Mouse (Mus musculus) inflammation-experienced regulatory T-cells (primary cell): ENCODE results near the gene Olfr1105. TPM values are rescaled to one million over a fixed set of nuclear protein-coding genes. Genes with fewer than 3 reads are reported as not detected.

Source experiments
- polyA plus RNA-seq, 2 experiments: library from polyadenylated mRNA; unstranded; fragments of 100-300 nt; shearing (Covaris generic); gene quantifications; one replicate each; pipeline ENCODE4 v1.2.1; 2017

Olfr1105 gene
- under 1 TPM; 0.07 to 0.67 TPM for polyA plus RNA-seq

DNA sequence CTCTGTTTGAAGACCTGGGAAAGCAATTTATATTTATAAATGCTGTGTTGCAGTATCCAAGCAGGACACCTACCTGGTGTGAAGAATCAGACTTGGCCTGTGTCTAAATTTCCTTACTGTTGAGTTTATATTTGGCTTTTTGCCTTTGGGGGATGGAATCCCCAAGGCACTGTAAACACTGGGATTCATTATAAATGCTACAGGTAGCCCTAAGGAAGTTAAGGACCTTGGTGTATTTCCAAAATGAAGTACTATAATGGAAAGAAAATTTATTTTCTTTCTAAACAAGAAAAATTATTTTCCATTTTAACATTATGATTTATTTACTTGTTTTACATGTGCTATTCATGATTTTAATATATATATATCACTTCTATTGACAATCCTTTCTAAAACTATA, at the start of gene Olfr1105:
TSS of gene Olfr1105 (minus strand) at position 101 of the 400 bp plus-strand sequence.

DNA sequence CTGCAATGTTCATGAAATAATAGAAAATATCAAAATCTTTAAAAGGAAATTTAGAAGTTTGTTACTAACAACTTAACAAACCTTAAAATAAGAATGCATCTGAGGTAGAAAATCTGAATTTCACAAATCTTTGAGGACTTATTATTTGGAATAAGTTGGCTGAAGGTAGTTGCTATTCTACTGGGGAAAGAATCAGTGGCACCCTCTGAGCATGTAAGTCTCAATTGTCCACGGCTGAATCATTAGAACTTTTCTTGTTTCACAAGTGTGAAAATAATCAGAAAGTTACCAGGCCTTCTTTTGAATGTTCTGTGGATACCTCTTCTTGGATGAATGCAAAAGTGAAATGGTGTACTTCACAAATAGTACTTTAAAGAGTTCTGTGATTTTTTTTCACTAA, 39.4 kb upstream of the Olfr1105 start, which contains the start of gene Olfr1107:
TSS of gene Olfr1107 (minus strand) at position 101 of the 400 bp plus-strand sequence.

DNA sequence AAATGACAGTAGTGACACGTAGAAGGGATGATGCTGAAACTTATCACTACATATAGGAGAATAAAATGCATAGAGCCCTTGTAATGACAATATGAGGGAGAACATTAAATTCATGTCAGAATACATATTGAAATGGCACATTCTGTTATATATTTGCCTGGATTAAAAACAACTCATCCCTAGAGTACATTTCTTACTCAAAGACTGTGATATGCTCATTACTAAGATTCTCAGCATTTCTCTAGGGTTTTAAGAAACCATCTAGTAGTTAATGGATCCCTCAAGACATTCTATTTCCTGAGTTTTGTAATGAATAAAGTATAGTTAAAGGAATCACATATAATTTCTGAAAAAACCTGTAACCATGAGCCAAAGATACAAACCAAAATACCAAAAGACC, 15.8 kb upstream of the Olfr1105 start, which contains the start of gene Olfr1106:
TSS of gene Olfr1106 (minus strand) at position 101 of the 400 bp plus-strand sequence.

DNA sequence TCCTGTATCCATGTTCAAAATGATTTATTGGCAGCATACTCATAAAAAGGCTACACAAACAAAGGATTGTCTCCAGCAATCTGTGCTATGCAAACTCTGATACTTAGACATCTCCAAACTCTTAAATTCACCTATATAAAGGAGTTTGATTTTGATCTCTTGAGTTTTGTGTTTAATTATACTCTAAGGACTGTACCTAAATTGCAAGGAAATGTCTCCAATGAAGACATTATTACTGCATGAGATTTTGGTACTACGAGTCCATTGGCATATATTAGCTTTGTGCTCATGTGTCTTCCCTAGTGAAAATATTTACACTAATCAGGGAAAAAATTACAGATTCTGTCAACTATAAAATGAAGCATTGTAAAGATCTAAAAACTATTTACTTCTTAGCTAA, 9.4 kb downstream of the Olfr1105 start, which contains the start of gene Olfr1104:
TSS of gene Olfr1104 (minus strand) at position 101 of the 400 bp plus-strand sequence.

DNA sequence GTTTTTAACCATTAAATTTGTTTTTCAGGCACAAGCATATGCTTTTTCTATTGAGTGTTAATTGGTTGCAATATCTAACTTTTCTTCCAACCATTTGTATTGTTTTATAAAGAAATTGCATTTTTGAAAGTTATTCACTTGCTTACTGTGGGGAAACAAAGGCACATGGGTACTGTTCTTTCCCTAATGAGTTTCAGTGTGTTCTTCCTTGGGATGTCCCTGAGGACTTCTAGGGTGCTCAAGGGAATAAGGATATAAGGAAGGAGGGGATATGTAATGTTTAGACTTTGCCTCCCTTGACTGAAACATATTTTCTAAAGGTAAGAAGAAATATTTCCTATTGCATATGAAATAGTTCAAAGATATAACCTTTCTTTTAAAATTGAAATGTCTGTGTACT, 38.2 kb downstream of the Olfr1105 start, which contains the start of gene Olfr1102:
TSS of gene Olfr1102 (plus strand) at position 301 of the 400 bp plus-strand sequence.

DNA sequence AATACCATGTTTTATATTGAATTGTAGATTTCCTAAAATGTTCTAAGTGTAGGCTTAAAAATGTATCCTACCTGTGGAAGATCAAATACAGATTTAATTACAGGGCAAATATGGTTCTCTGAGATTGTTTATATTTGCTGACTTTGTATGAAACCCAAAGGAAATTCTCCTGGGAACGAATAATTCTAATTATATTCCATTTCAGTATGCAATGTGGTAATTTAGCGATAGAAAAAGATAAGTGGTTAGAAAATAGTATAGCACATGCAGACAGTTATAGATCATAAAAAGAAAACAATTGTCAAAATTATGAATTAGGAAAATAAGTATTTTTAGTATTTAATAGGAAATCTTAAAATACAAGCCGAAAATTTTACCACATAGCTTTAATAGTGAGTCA, 45.2 kb downstream of the Olfr1105 start, which contains the start of gene Olfr1101:
TSS of gene Olfr1101 (minus strand) at position 101 of the 400 bp plus-strand sequence.

Other genes starting within 250 kb of the Olfr1105 start
- not detected for gene Olfr141, start 226.5 kb downstream of the Olfr1105 start, polyA plus RNA-seq
- not detected for gene Olfr1094, start 211.9 kb downstream of the Olfr1105 start, polyA plus RNA-seq
- not detected for gene Olfr1095, start 184.8 kb downstream of the Olfr1105 start, polyA plus RNA-seq
- under 1 TPM in 1 of 2 experiments, not detected in 1; 0.06 TPM for gene Gm13723, start 161.7 kb downstream of the Olfr1105 start, polyA plus RNA-seq
- gene Olfr1097, start 144.3 kb downstream of the Olfr1105 start, polyA plus RNA-seq = under 1 TPM in 1 of 2 experiments, not detected in 1; 0.07 TPM
- under 1 TPM in 1 of 2 experiments, not detected in 1; 0.36 TPM for gene Olfr1098, start 112.0 kb downstream of the Olfr1105 start, polyA plus RNA-seq
- gene Olfr1099, start 75.8 kb downstream of the Olfr1105 start, polyA plus RNA-seq = not detected
- not detected for gene Olfr1100, start 56.6 kb downstream of the Olfr1105 start, polyA plus RNA-seq
- gene Olfr1101, start 45.3 kb downstream of the Olfr1105 start, polyA plus RNA-seq = not detected
- gene Olfr1102, start 38.1 kb downstream of the Olfr1105 start, polyA plus RNA-seq = under 1 TPM in 1 of 2 experiments, not detected in 1; 0.62 TPM
- gene Olfr1104, start 9.5 kb downstream of the Olfr1105 start, polyA plus RNA-seq = not detected
- gene Olfr1106, start 15.7 kb upstream of the Olfr1105 start, polyA plus RNA-seq = not detected
- gene Olfr1107, start 39.3 kb upstream of the Olfr1105 start, polyA plus RNA-seq = under 1 TPM in 1 of 2 experiments, not detected in 1; 0.27 TPM
- under 1 TPM; 0.11 to 0.34 TPM for gene Olfr1109, start 59.5 kb upstream of the Olfr1105 start, polyA plus RNA-seq
- not detected for gene Olfr259, start 78.0 kb upstream of the Olfr1105 start, polyA plus RNA-seq
- gene Olfr1110, start 103.8 kb upstream of the Olfr1105 start, polyA plus RNA-seq = not detected
- not detected for gene Olfr1111, start 116.1 kb upstream of the Olfr1105 start, polyA plus RNA-seq
- not detected for gene Olfr1112, start 151.3 kb upstream of the Olfr1105 start, polyA plus RNA-seq
- gene Olfr1113, start 172.4 kb upstream of the Olfr1105 start, polyA plus RNA-seq = not detected
- not detected for gene Olfr1115, start 211.5 kb upstream of the Olfr1105 start, polyA plus RNA-seq
- under 1 TPM; 0.06 to 0.15 TPM for gene Olfr1116, start 231.0 kb upstream of the Olfr1105 start, polyA plus RNA-seq